Mouse (Mus musculus): ENCODE results near the gene Rd3l. TPM values are rescaled to one million over a fixed set of nuclear protein-coding genes. Genes with fewer than 3 reads are reported as not detected.
A peak's percentile ranks its signal among the peaks of the same experiment; 100 is the strongest.

The Rd3l gene
- polyA plus RNA-seq (2015; fragmentation: Nextera tagmentation; extraction: Ambion mirVana), result not detected in 2 replicates

GRCm38 (mm10) chr12:111980887-111981367, at the start of gene Rd3l:
Rd3l (minus strand) TSS chr12:111981317.
- H3K4me1 ChIP-seq (ENCODE audit: control insufficient read depth, insufficient read depth, low read depth, low read length), result peaks cover 3% of the 10 kb centered on the region; the same call in 1 of the 2 replicates
- H3K27ac ChIP-seq (ENCODE audit: low read depth, low read length), result no peak within 1 kb of the TSS
- 71% methylated on average over 6 of the region's 6 CpGs for WGBS
- ATAC-seq, result no peak
- H3K9ac ChIP-seq (ENCODE audit: low read depth, low read length), result no peak within 1 kb of the TSS
- H3K9me3 ChIP-seq (ENCODE audit: control insufficient read depth, low read length), result no peaks in the 10 kb centered on the region
- no peaks in the 10 kb centered on the region for H3K27me3 ChIP-seq (replicated peaks; ENCODE audit: control insufficient read depth, insufficient read depth, low read length)
- no peak within 1 kb of the TSS for H3K4me3 ChIP-seq (ENCODE audit: low read length)
- H3K36me3 ChIP-seq (ENCODE audit: control insufficient read depth, insufficient read depth, low read length), result no peaks in the 10 kb centered on the region
- no peak within 1 kb of the TSS for H3K4me2 ChIP-seq (ENCODE audit: low read length)

GRCm38 (mm10) chr12:112027408-112027807, 46.3 kb upstream of the Rd3l start:
- no peaks in the 10 kb centered on the region for H3K27me3 ChIP-seq (replicated peaks; ENCODE audit: control insufficient read depth, insufficient read depth, low read length)
- H3K36me3 ChIP-seq (ENCODE audit: control insufficient read depth, insufficient read depth, low read length), result no peaks in the 10 kb centered on the region
- peaks cover 3% of the 10 kb centered on the region; the same call in 1 of the 2 replicates for H3K9me3 ChIP-seq (ENCODE audit: control insufficient read depth, low read length)
- no peak overlapping the region for H3K4me3 ChIP-seq (ENCODE audit: low read length)
- no peak overlapping the region for H3K27ac ChIP-seq (ENCODE audit: low read depth, low read length)
- 72% methylated on average over 4 of the region's 4 CpGs for WGBS
- H3K9ac ChIP-seq (ENCODE audit: low read depth, low read length), result no peak overlapping the region
- H3K4me1 ChIP-seq (ENCODE audit: control insufficient read depth, insufficient read depth, low read depth, low read length), result no peaks in the 10 kb centered on the region
- ATAC-seq, result no peak
- H3K4me2 ChIP-seq (ENCODE audit: low read length), result no peak overlapping the region

GRCm38 (mm10) chr12:112025907-112026645, 45.0 kb upstream of the Rd3l start:
- H3K4me2 ChIP-seq (ENCODE audit: low read length), result no peak overlapping the region
- no peak for ATAC-seq
- H3K36me3 ChIP-seq (ENCODE audit: control insufficient read depth, insufficient read depth, low read length), result no peaks in the 10 kb centered on the region
- no peaks in the 10 kb centered on the region for H3K27me3 ChIP-seq (replicated peaks; ENCODE audit: control insufficient read depth, insufficient read depth, low read length)
- H3K9ac ChIP-seq (ENCODE audit: low read depth, low read length), result no peak overlapping the region
- no peak overlapping the region for H3K27ac ChIP-seq (ENCODE audit: low read depth, low read length)
- peaks cover 6% of the 10 kb centered on the region; the same call in 1 of the 2 replicates for H3K9me3 ChIP-seq (ENCODE audit: control insufficient read depth, low read length)
- WGBS, result 87% methylated on average over 14 of the region's 14 CpGs
- H3K4me1 ChIP-seq (ENCODE audit: control insufficient read depth, insufficient read depth, low read depth, low read length), result no peaks in the 10 kb centered on the region
- H3K4me3 ChIP-seq (ENCODE audit: low read length), result no peak overlapping the region

GRCm38 (mm10) chr12:112025457-112025856, 44.3 kb upstream of the Rd3l start:
- Histone ChIP-seq H3K4me2 (ENCODE audit: low read length) (no peak overlapping the region), H3K27ac (ENCODE audit: low read depth, low read length) (no peak overlapping the region), H3K36me3 (ENCODE audit: control insufficient read depth, insufficient read depth, low read length) (no peaks in the 10 kb centered on the region), H3K9ac (ENCODE audit: low read depth, low read length) (no peak overlapping the region), H3K27me3 (replicated peaks; ENCODE audit: control insufficient read depth, insufficient read depth, low read length) (no peaks in the 10 kb centered on the region), H3K4me1 (ENCODE audit: control insufficient read depth, insufficient read depth, low read depth, low read length) (no peaks in the 10 kb centered on the region), H3K9me3 (ENCODE audit: control insufficient read depth, low read length) (peaks cover 6% of the 10 kb centered on the region; the same call in 1 of the 2 replicates), H3K4me3 (ENCODE audit: low read length) (no peak overlapping the region)
- 90% methylated on average over 13 of the region's 13 CpGs for WGBS
- no peak for ATAC-seq

- Histone ChIP-seq H3K9me3 (ENCODE audit: control insufficient read depth, low read length) (peaks cover 6% of the 10 kb centered on the region; the same call in 1 of the 2 replicates), H3K4me1 (ENCODE audit: control insufficient read depth, insufficient read depth, low read depth, low read length) (no peaks in the 10 kb centered on the region), H3K27me3 (replicated peaks; ENCODE audit: control insufficient read depth, insufficient read depth, low read length) (no peaks in the 10 kb centered on the region), H3K27ac (ENCODE audit: low read depth, low read length) (no peak overlapping the region), H3K36me3 (ENCODE audit: control insufficient read depth, insufficient read depth, low read length) (no peaks in the 10 kb centered on the region), H3K4me2 (ENCODE audit: low read length) (no peak overlapping the region), H3K9ac (ENCODE audit: low read depth, low read length) (no peak overlapping the region), H3K4me3 (ENCODE audit: low read length) (no peak overlapping the region)
- ATAC-seq, result no peak
- 75% methylated on average over 17 of the region's 17 CpGs for WGBS
Observed at GRCm38 (mm10) chr12:112024581-112025310, 43.6 kb upstream of the Rd3l start.

GRCm38 (mm10) chr12:112023306-112023705, 42.2 kb upstream of the Rd3l start:
- 89% methylated on average over 2 of the region's 2 CpGs for WGBS
- Histone ChIP-seq H3K27ac (ENCODE audit: low read depth, low read length) (no peak overlapping the region), H3K36me3 (ENCODE audit: control insufficient read depth, insufficient read depth, low read length) (no peaks in the 10 kb centered on the region)

GRCm38 (mm10) chr12:112016346-112016745, 35.2 kb upstream of the Rd3l start:
- ATAC-seq, result no peak
- Histone ChIP-seq H3K36me3 (ENCODE audit: control insufficient read depth, insufficient read depth, low read length) (no peaks in the 10 kb centered on the region), H3K9me3 (ENCODE audit: control insufficient read depth, low read length) (no peaks in the 10 kb centered on the region), H3K27ac (ENCODE audit: low read depth, low read length) (no peak overlapping the region), H3K4me3 (ENCODE audit: low read length) (no peak overlapping the region), H3K27me3 (replicated peaks; ENCODE audit: control insufficient read depth, insufficient read depth, low read length) (no peaks in the 10 kb centered on the region), H3K4me2 (ENCODE audit: low read length) (no peak overlapping the region), H3K9ac (ENCODE audit: low read depth, low read length) (no peak overlapping the region), H3K4me1 (ENCODE audit: control insufficient read depth, insufficient read depth, low read depth, low read length) (peaks cover 6% of the 10 kb centered on the region)
- 73% methylated on average over 4 of the region's 4 CpGs for WGBS

More at GRCm38 (mm10) chr12:112023306-112023705, 42.2 kb upstream of the Rd3l start:
- Histone ChIP-seq H3K4me1 (ENCODE audit: control insufficient read depth, insufficient read depth, low read depth, low read length) (no peaks in the 10 kb centered on the region), H3K9me3 (ENCODE audit: control insufficient read depth, low read length) (peaks cover 6% of the 10 kb centered on the region; the same call in 1 of the 2 replicates), H3K9ac (ENCODE audit: low read depth, low read length) (no peak overlapping the region), H3K27me3 (replicated peaks; ENCODE audit: control insufficient read depth, insufficient read depth, low read length) (no peaks in the 10 kb centered on the region), H3K4me3 (ENCODE audit: low read length) (no peak overlapping the region), H3K4me2 (ENCODE audit: low read length) (no peak overlapping the region)
- ATAC-seq, result no peak

- Histone ChIP-seq H3K9me3 (ENCODE audit: control insufficient read depth, low read length) (no peaks in the 10 kb centered on the region), H3K4me3 (ENCODE audit: low read length) (peak overlapping the region; percentile 15), H3K36me3 (ENCODE audit: control insufficient read depth, insufficient read depth, low read length) (no peaks in the 10 kb centered on the region), H3K9ac (ENCODE audit: low read depth, low read length) (peak overlapping the region; percentile 44; the same call in 1 of the 2 replicates), H3K27ac (ENCODE audit: low read depth, low read length) (no peak overlapping the region), H3K4me2 (ENCODE audit: low read length) (peak overlapping the region; percentile 50), H3K4me1 (ENCODE audit: control insufficient read depth, insufficient read depth, low read depth, low read length) (peaks cover 6% of the 10 kb centered on the region), H3K27me3 (replicated peaks; ENCODE audit: control insufficient read depth, insufficient read depth, low read length) (no peaks in the 10 kb centered on the region)
- ATAC-seq, result no peak
- 13% methylated on average over 14 of the region's 14 CpGs for WGBS
Observed at GRCm38 (mm10) chr12:112013271-112013801, 32.2 kb upstream of the Rd3l start.
